Mouse (Mus musculus): ENCODE results near the gene Cenpx.
"Not testable (repeated sequence)": the region's sequence is repeated elsewhere in the genome, so short reads cannot be mapped to it uniquely, and the experiment has no call there.

GRCm38 (mm10) chr11:120762672-120763041, 49.1 kb upstream of the Cenpx start, which contains the start of gene Hmga1b:
- not testable (repeated sequence) for TF ChIP-seq CTCF (IDR thresholded peaks at IDR 0.05; ENCODE audit: low read depth, low read length); POLR2A (IDR thresholded peaks at IDR 0.05; ENCODE audit: extremely low read depth, insufficient read depth, low read length)

All from liver, adult 2 months (tissue).